Mouse (Mus musculus) hindbrain, postnatal 0 days (tissue): ENCODE measurements around the gene Slco1b2. TPM values are rescaled to one million over a fixed set of nuclear protein-coding genes. Genes with fewer than 3 reads are reported as not detected.

Experiments
- ATAC-seq: fragments of 200-750 bp; cut with Nextera tagmentation; 2 replicates; pipeline ENCODE4 v1.8.0; 2017; ENCODE audit warnings: mild to moderate bottlenecking, moderate TSS enrichment, moderate library complexity
- DNase-seq: peaks from one replicate; pipeline ENCODE4 v3.0.0-alpha.2; 2015; ENCODE audit warnings: low spot score
- H3K27ac ChIP-seq: fragments of 300-500 bp; sonication (generic); 2 replicates; pipeline ENCODE4 v1.5.1; 2014; ENCODE audit warnings: mild to moderate bottlenecking
- H3K27me3 ChIP-seq: fragments of 300-500 bp; sonication (generic); 2 replicates; pipeline ENCODE4 v1.6.1; 2014; ENCODE audit warnings: low read length, mixed read lengths; ENCODE audit not compliant: insufficient read depth
- H3K36me3 ChIP-seq: fragments of 300-500 bp; sonication (generic); 2 replicates; pipeline ENCODE4 v1.6.1; 2014; ENCODE audit warnings: low read length, mixed read lengths; ENCODE audit not compliant: insufficient read depth
- H3K4me1 ChIP-seq: fragments of 300-500 bp; sonication (generic); 2 replicates; pipeline ENCODE4 v1.6.1; 2014; ENCODE audit warnings: antibody characterized with exemption, low read length, mixed read lengths; ENCODE audit not compliant: insufficient read depth
- H3K4me2 ChIP-seq: fragments of 300-500 bp; sonication (generic); 2 replicates; pipeline ENCODE4 v1.6.1; 2014; ENCODE audit warnings: low read depth, mild to moderate bottlenecking, low read length, moderate library complexity, mixed read lengths
- H3K4me3 ChIP-seq: fragments of 300-500 bp; sonication (generic); 2 replicates; pipeline ENCODE4 v1.5.1; 2014; ENCODE audit warnings: low read length
- H3K9ac ChIP-seq: fragments of 300-500 bp; sonication (generic); replicated peaks from 2 replicates; pipeline ENCODE4 v1.6.1; 2014; ENCODE audit warnings: mild to moderate bottlenecking, low read length, moderate library complexity, mixed read lengths
- H3K9me3 ChIP-seq: fragments of 300-500 bp; sonication (generic); 2 replicates; pipeline ENCODE4 v1.6.1; 2016; ENCODE audit warnings: low read length, mixed read lengths
- CTCF ChIP-seq: IDR thresholded peaks from 2 replicates; pipeline ENCODE4 v1.5.1; 2016; ENCODE audit warnings: antibody characterized with exemption, control low read depth, low read depth
- polyA plus RNA-seq: library from polyadenylated mRNA; unstranded; fragments of >200 nt; fragmentation: Nextera tagmentation; extraction: Ambion mirVana; gene quantifications from 2 replicates; pipeline ENCODE4 v1.2.1, GENCODE M21; 2015
- total RNA-seq: library from RNA; depleted of rRNA; stranded (reverse); fragments of >200 nt; gene quantifications from 2 replicates; pipeline ENCODE4 v1.2.3, GENCODE M21; 2014; rRNA removed

Slco1b2 gene
- total and polyA plus RNA-seq, 2 experiments from 2014 or later = not detected

DNA sequence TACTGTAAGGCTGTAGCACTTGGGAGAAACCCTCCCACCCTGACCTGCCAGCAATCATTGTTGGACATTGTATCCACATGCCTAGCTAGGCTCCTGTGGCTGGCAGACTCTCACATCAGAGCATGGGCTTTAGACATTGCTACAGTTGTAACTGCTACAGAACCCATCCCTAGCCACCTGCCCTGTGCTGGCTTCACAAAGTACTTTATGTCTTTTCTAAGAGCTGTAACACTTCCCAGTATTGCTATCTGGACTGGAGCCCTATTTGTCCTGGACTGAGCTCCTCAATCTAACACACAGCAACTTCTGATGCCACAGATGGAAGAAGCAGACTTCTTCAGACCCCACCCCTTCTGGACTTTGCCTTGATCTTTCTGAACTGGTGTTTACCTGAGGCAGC is 61.9 kb downstream of the Slco1b2 start:
- no peak overlapping the region for H3K4me3 ChIP-seq
- ATAC-seq = no peak
- H3K9me3 ChIP-seq = no peaks in the 10 kb centered on the region
- no peak for TF ChIP-seq CTCF
- no peaks in the 10 kb centered on the region for H3K4me1 ChIP-seq
- H3K4me2 ChIP-seq = no peak overlapping the region
- H3K27me3 ChIP-seq = no peaks in the 10 kb centered on the region
- H3K36me3 ChIP-seq = no peaks in the 10 kb centered on the region
- no peak overlapping the region for H3K27ac ChIP-seq
- no peak for DNase-seq
- H3K9ac ChIP-seq = no peak overlapping the region

Other genes with a start within 250 kb of the Slco1b2 start
- 22.8 and 27.7 TPM in 2 replicates for gene Slco1c1, start 105.2 kb upstream of the Slco1b2 start, total RNA-seq
- gene Slco1c1, start 105.2 kb upstream of the Slco1b2 start, polyA plus RNA-seq = 27.2 and 27.7 TPM in 2 replicates
- not detected in 2 replicates for gene Gm5724, start 144.3 kb downstream of the Slco1b2 start, total RNA-seq
- not detected in 2 replicates for gene Gm5724, start 144.3 kb downstream of the Slco1b2 start, polyA plus RNA-seq
- 5.3 and 5.4 TPM in 2 replicates for gene Slco1a4, start 226.7 kb downstream of the Slco1b2 start, total RNA-seq
- gene Slco1a4, start 226.7 kb downstream of the Slco1b2 start, polyA plus RNA-seq = 5.5 and 6.2 TPM in 2 replicates